Mouse (Mus musculus): ENCODE data around the gene Cacng6. TPM values are rescaled to one million over a fixed set of nuclear protein-coding genes. Genes with fewer than 3 reads are reported as not detected.

Cacng6 gene
- total RNA-seq, 2 experiments from 2014 or later = 1.2 to 1.9 TPM

- intact Hi-C loops (cut with DNase I) = no loop called here
- DNase-seq (ENCODE audit: low spot score in 2 of 2) = no peak
Observed at GRCm38 (mm10) chr7:3453486-3454183, 29.6 kb downstream of the Cacng6 start.

DNA sequence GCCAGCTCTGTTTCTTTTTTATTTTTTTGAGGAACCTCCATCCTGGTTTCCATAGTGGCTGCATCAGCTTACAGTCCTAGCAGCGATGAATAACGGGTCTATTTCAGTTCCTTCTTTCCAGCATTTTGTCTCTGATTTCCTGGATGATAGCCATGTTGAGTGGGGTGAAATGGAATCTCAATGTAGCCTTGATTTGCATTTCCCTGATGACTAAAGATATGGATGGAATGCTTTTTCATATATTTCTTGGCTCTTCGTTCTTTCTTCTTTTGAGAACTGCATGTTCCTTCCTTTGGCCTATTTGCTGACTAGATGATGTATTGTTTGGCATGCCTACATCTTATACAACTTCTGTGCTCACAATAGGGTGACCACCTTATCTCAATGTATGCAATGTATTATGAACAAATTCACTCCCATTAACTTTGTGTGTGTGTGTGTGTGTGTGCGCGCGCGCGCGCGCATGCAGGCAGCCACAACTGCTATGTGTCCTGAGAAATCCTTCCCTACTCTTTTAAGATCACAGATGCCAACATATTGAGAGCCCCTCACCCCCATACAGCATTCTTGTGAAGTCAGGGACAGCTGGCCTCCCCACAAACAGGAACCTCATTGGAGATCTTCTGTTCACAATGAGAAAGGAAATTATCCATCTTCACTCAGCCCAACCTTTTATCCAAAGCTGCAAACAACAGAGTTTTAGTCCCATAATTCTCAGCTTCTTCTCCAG, 33.3 kb downstream of the Cacng6 start:
- intact Hi-C loops (cut with DNase I) = no loop called here
- no peak for DNase-seq (ENCODE audit: low spot score in 2 of 2)

GRCm38 (mm10) chr7:3457841-3458217, 33.8 kb downstream of the Cacng6 start:
- intact Hi-C loops (cut with DNase I) = no loop called here
- DNase-seq (ENCODE audit: low spot score in 2 of 2) = no peak

DNA sequence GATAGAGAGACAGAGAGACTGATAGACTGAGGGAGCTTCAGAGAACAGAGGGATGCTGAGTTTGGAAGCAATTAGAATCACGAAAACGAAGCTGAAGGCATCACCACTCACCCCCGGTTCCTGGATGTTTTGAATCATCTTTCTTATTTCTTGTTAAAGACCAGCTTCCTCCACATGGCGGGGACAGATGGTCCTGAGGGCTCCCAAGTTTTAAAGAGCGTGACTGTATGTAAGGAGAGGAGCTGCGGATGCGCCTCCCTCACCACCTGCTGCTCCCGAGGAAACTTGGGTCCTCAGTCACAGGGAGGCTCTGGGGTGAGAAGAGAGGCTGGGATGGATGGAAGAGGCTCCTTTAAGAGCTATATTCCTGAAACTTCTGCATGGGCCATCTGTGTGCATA, 36.3 kb downstream of the Cacng6 start:
- DNase-seq (ENCODE audit: low spot score in 2 of 2) = peak; percentile 77 to 78
- intact Hi-C loops (cut with DNase I) = no loop called here

DNA sequence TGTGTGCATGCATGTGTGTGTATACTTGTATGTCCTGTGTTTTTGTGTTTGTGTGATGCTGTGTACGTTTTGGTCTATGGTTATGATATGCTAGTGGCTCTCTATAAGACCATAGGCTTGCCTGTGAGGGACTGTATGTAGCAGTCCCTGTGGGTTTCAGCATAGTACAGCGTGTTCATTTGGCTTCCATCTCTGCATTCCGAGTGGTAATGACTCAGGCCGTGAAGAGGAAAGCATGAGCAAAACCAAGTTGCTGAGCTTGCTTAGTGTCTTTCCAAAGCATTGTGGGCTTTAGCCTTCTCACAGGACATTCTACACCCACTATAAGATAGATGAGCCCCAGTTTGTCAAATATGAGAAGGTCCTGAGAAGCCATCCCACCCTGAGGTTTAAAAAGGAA, 39.3 kb downstream of the Cacng6 start:
- DNase-seq (ENCODE audit: low spot score in 2 of 2) = no peak
- intact Hi-C loops (cut with DNase I) = no loop called here

DNA sequence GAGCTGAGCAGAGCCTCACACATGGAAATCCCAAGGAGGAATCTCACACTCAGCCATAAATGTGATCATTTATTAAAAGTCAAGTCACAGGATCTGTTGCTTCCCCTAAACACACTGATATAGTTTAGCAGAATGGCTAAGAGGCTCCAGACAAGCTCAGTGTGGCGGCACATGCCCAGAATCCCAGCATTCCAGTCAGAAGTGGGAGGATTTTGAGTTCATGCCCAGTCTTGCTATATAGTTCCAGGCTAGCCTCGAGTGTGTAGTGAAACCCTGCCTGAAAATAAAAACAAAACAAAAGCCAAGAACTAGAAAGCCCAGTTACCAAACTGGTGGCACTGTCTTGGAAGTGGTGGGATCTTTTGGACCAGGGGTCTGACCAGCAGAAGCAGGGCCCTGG, 44.6 kb downstream of the Cacng6 start:
- intact Hi-C loops (cut with DNase I) = no loop called here

GRCm38 (mm10) chr7:3472774-3473173, 48.8 kb downstream of the Cacng6 start:
- no peak for DNase-seq (ENCODE audit: low spot score in 2 of 2)
- intact Hi-C loops (cut with DNase I) = no loop called here

More for the DNA sequence above, 44.6 kb downstream of the Cacng6 start:
- DNase-seq (ENCODE audit: low spot score in 2 of 2) = no peak

- no peak for DNase-seq (ENCODE audit: low spot score in 2 of 2)
- intact Hi-C loops (cut with DNase I) = no loop called here
Observed at GRCm38 (mm10) chr7:3474291-3475080, 50.5 kb downstream of the Cacng6 start.

GRCm38 (mm10) chr7:3476728-3477127, 52.7 kb downstream of the Cacng6 start:
- intact Hi-C loops (cut with DNase I) = no loop called here
- DNase-seq (ENCODE audit: low spot score in 2 of 2) = peak; percentile 33 to 45

DNA sequence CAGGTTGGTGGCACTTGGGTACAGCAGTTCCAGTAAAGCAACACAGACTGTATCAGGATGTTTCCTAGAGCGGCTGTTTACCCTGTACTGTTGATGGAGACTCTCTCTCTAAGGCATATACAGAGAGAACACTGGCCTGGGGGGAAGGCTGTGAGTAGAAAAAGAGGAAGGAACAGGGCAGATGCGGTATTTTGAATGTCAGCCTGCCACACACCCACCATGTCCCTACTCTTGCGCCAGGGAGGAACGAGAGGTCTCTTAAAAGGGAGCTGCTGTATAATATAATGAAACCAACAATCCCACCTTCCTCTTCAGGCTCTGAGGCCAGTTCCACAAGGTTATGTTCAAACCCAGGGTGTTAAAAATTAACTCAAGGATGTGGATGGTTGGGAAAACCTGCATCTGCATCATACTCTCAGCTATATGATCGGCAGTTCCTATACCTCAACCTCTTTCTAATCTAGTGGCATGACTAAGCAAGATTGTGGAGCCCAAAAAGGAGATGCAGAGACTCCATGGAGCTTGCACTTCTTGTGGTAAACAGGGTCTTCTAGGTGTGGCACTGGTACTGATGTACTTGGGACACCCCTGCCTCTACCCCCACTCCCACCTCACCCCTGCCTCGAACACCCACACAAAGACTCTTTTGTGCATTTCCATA, 58.1 kb downstream of the Cacng6 start:
- DNase-seq (ENCODE audit: low spot score in 2 of 2) = no peak
- intact Hi-C loops (cut with DNase I) = no loop called here

Small RNAs within 50 kb of the gene (microRNA-seq; reads per million reads assigned to microRNA genes)
- gene Gm23450 = 378 reads per million, percentile 67 among the genes with 10 or more reads in this experiment

Other genes starting within 250 kb of the Cacng6 start
- gene Nlrp12, start 174.5 kb upstream of the Cacng6 start, total RNA-seq (2021) = not detected
- gene Myadm, start 135.1 kb upstream of the Cacng6 start, total RNA-seq (2021) = 10 to 100 TPM; 64.1 to 67.8 TPM
- 100 to 1,000 TPM; 257 to 278 TPM for gene Prkcg, start 135.0 kb upstream of the Cacng6 start, total RNA-seq (2021)
- 100 to 1,000 TPM; 182 to 196 TPM for gene Cacng7, start 91.2 kb upstream of the Cacng6 start, total RNA-seq (2021)
- 100 to 1,000 TPM; 163 to 186 TPM for gene Cacng8, start 33.5 kb upstream of the Cacng6 start, total RNA-seq (2021)
- gene Tarm1, start 78.4 kb downstream of the Cacng6 start, total RNA-seq (2021) = not detected
- gene Oscar, start 192.0 kb downstream of the Cacng6 start, total RNA-seq (2021) = 1 to 10 TPM in 1 of 2 experiments, under 1 TPM in 1; 0.84 to 1.3 TPM
- gene Ndufa3, start 193.2 kb downstream of the Cacng6 start, total RNA-seq (2021) = 100 to 1,000 TPM; 483 to 557 TPM
- 10 to 100 TPM; 39.7 to 47.8 TPM for gene Tfpt, start 205.7 kb downstream of the Cacng6 start, total RNA-seq (2021)
- gene Prpf31, start 205.8 kb downstream of the Cacng6 start, total RNA-seq (2021) = 10 to 100 TPM; 49.8 to 51.9 TPM
- 10 to 100 TPM; 48.1 to 58.9 TPM for gene Cnot3, start 221.1 kb downstream of the Cacng6 start, total RNA-seq (2021)
- gene Leng1, start 241.6 kb downstream of the Cacng6 start, total RNA-seq (2021) = 1 to 10 TPM; 6.7 to 6.8 TPM

Data from left cerebral cortex, postnatal 36 days (tissue).